Mouse (Mus musculus) Patski (cell line): Measurements from ENCODE around the gene Lyar. TPM values are rescaled to one million over a fixed set of nuclear protein-coding genes. Genes with fewer than 3 reads are reported as not detected.

Experiments
- ATAC-seq: fragments of 100-300 bp; one replicate; pipeline ENCODE4 v1.8.0; 2021
- CTCF ChIA-PET: fragments of 350-600 bp; sonication (Branson Sonifier 250); formaldehyde crosslinking; loops from one replicate; lab custom pipeline; 2022; ENCODE audit warnings: inconsistent platforms; lab: Charles Lee
- POLR2A ChIA-PET: fragments of 350-600 bp; sonication (Branson Sonifier 250); formaldehyde crosslinking; loops from one replicate; lab custom pipeline; 2022; ENCODE audit warnings: antibody characterized with exemption, inconsistent platforms; lab: Charles Lee
- DNase-seq: peaks from one replicate; pipeline ENCODE4 v3.0.0-alpha.2; 2011; ENCODE audit warnings: low read depth, low spot score
- H3K27me3 ChIP-seq: fragments of 371-371 bp; one replicate; pipeline ENCODE4 v1.5.1; 2021
- CTCF ChIP-seq: fragments of 100-300 bp; IDR thresholded peaks from one replicate; pipeline ENCODE4 v1.5.1; 2021
- in situ Hi-C: fragments of 300-500 bp; cut with MboI; formaldehyde crosslinking; loops from 3 replicates; pipeline ENCODE4 v1.11.1; 2018; ENCODE audit warnings: low pct_unique_long_range_greater_than_20kb, mixed read lengths
- polyA plus RNA-seq: library from polyadenylated mRNA; unstranded; gene quantifications from one replicate; pipeline ENCODE4 v1.2.3, GENCODE M21; 2021

Gene Lyar
- polyA plus RNA-seq, 1 experiment from 2014 or later, result 36.6 TPM

DNA sequence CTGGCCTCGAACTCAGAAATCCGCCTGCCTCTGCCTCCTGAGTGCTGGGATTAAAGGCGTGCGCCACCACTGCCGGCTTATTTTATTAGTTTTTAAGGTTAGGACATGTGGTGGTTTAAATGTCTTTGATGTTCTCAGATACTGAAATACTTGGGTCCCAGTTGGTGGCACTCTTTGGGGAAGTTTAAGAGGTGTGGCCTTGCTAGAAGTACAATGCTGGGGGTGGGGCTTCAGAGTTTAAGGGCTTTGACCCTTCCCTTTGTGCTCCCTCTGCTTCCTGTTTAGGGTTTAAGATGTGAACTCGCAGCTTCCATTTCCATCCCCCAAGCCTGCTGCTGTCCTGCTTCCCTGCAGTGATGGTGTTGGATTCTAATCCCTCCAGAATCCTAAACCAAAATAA lies 21.7 kb downstream of the Lyar start:
- no peak for ATAC-seq
- H3K27me3 ChIP-seq, result no peaks in the 10 kb centered on the region
- no peak for TF ChIP-seq CTCF
- ChIA-PET CTCF (no interaction called here), POLR2A (no interaction called here)
- in situ Hi-C loops, result no loop called here
- no peak for DNase-seq

GRCm38 (mm10) chr5:38255195-38255594 lies 34.9 kb downstream of the Lyar start:
- DNase-seq (no peak), ATAC-seq (no peak)
- CTCF ChIA-PET, result interaction anchor here (0.7 to 0.8 kb wide), 2 partner anchors 9 to 57 kb away, joined by 3 read pairs; no protein-coding TSS in a partner anchor
- TF ChIP-seq CTCF, result no peak
- H3K27me3 ChIP-seq, result no peaks in the 10 kb centered on the region
- POLR2A ChIA-PET, result no interaction called here
- in situ Hi-C loops, result no loop called here

- no peaks in the 10 kb centered on the region for H3K27me3 ChIP-seq
- ChIA-PET CTCF (interaction anchor here (0.7 to 1.2 kb wide), 3 partner anchors 10 to 58 kb away, joined by 3 read pairs; no protein-coding TSS in a partner anchor), POLR2A (no interaction called here)
- in situ Hi-C loops, result no loop called here
- ATAC-seq (no peak), DNase-seq (no peak)
- TF ChIP-seq CTCF, result no peak
Measured at GRCm38 (mm10) chr5:38255644-38256043, 35.4 kb downstream of the Lyar start.

DNA sequence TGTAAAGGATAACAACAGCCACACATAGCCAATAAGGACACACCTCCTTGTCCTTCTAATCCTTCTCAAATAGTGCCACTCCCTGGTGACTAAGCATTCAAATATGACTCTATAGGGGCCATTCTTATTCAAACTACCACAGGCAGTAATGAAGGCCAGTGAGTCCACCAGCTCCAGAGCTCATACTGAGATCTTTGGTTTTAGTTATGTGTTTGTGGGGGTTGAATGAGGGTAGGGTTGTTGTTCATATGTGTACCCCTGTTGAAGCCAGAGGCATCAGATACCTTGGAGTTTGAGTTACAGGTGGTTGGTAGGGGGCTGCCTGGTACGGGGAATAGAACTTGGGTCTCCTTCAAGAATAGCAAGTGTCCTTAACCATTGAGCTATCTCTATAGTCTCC lies 36.3 kb downstream of the Lyar start:
- CTCF ChIA-PET, result interaction anchor here (1.2 kb wide), 1 partner anchor 31 kb away, joined by 3 read pairs; no protein-coding TSS in a partner anchor
- H3K27me3 ChIP-seq, result no peaks in the 10 kb centered on the region
- no peak for TF ChIP-seq CTCF
- POLR2A ChIA-PET, result no interaction called here
- ATAC-seq, result no peak
- no peak for DNase-seq
- in situ Hi-C loops, result no loop called here

- no peaks in the 10 kb centered on the region for H3K27me3 ChIP-seq
- ChIA-PET CTCF (interaction anchor here (1.3 to 1.8 kb wide), 3 partner anchors 22 to 374 kb away, joined by 3 to 4 read pairs (median 3); no protein-coding TSS in a partner anchor), POLR2A (no interaction called here)
- DNase-seq (no peak), ATAC-seq (no peak)
- TF ChIP-seq CTCF, result no peak
- in situ Hi-C loops, result no loop called here
Measured at GRCm38 (mm10) chr5:38258034-38258772, 37.9 kb downstream of the Lyar start.

DNA sequence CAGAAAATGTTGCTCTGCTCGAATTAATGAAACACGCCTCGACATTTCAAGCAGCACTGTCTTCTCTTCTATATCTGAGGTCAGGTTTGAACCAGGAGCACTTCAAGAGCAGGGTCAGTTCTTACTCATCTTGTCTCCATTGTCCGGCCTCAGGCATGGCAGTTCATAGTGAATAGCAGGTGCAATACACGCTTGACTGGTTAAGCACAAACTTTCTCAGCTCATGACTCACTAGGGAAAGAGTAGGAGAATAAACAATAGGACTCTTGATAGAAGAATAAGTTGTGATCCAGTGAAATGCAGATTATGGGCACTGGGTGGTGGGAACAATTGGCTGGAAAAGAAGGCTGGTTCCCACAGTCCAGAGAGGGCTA lies 38.5 kb downstream of the Lyar start:
- no peak for TF ChIP-seq CTCF
- DNase-seq (peak; percentile 72), ATAC-seq (peak; percentile 40)
- in situ Hi-C loops, result no loop called here
- CTCF ChIA-PET, result interaction anchor here (0.5 to 2.5 kb wide), 4 partner anchors 13 to 172 kb away, joined by 3 to 6 read pairs (median 4); no protein-coding TSS in a partner anchor
- POLR2A ChIA-PET, result no interaction called here
- H3K27me3 ChIP-seq, result no peaks in the 10 kb centered on the region

DNA sequence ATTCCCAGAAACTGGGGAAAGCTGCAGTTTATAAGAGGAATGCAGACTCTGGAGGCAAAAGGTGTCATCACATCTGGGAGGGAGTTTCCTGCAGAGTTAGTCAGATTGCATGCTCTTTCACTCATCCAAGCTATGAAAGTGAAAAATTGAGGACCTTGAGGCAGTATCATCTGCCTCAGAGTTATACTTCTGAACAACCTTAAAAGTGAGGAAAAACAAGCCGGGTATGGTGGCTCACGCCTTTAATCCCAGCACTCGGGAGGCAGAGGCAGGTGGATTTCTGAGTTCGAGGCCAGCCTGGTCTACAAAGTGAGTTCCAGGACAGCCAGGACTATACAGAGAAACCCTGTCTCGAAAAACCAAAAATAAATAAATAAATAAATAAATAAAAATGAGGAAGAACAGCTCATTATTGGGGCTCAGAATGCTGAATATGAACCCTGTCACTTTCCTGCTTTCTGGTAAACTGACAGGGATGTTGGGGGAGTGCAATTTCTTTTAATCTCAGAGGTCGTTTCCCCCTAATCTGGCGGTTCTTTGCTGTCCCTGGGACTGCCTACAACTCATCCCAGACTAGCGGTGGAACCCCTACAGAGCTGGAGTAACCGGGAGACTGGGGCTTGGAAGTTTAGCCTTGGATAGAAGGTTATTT lies 39.3 kb downstream of the Lyar start:
- TF ChIP-seq CTCF, result no peak
- POLR2A ChIA-PET, result interaction anchor here (1.2 kb wide), 1 partner anchor 12 kb away, joined by 3 read pairs; no protein-coding TSS in a partner anchor
- DNase-seq, result no peak
- CTCF ChIA-PET, result interaction anchor here (0.5 to 2.5 kb wide), 5 partner anchors 14 to 173 kb away, joined by 3 to 6 read pairs (median 3); no protein-coding TSS in a partner anchor
- in situ Hi-C loops, result no loop called here
- H3K27me3 ChIP-seq, result no peaks in the 10 kb centered on the region
- peak; percentile 23 for ATAC-seq

- DNase-seq, result peak; percentile 22
- no peak for TF ChIP-seq CTCF
- ChIA-PET CTCF (interaction anchor here (1.0 to 2.5 kb wide), 4 partner anchors 13 to 48 kb away, joined by 3 to 6 read pairs (median 4); no protein-coding TSS in a partner anchor), POLR2A (interaction anchor here (0.6 to 1.2 kb wide), 2 partner anchors 12 to 70 kb away, joined by 3 read pairs; no protein-coding TSS in a partner anchor)
- H3K27me3 ChIP-seq, result no peaks in the 10 kb centered on the region
- in situ Hi-C loops, result no loop called here
- ATAC-seq, result peak; percentile 74
Measured at GRCm38 (mm10) chr5:38260107-38260682, 39.9 kb downstream of the Lyar start, which contains the start of gene Tmem128. Gene Tmem128, plus strand, starts transcription at chr5:38260185.

GRCm38 (mm10) chr5:38270942-38271341 lies 50.7 kb downstream of the Lyar start:
- no peak for DNase-seq
- CTCF ChIA-PET, result no interaction called here
- TF ChIP-seq CTCF, result no peak
- ATAC-seq, result no peak
- POLR2A ChIA-PET, result no interaction called here
- H3K27me3 ChIP-seq, result no peaks in the 10 kb centered on the region
- in situ Hi-C loops, result no loop called here

DNA sequence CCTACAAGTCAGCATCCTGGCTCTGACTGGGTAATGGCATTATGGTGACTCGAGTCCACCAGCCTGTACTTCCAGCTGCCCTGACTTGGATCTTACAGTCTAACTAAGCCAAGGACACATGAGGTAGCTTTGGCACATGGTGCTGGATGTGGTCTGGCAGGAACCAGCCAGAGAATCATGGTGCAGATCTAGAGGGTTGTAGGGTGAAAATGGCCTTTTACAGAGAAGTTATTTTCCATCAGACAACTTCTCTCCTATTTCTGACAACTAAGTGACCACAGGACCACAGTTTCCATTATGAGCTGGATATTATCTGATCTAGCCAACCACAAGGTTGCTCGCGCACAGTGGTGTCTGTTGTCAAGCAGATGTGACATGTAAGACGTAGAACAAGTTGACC lies 53.6 kb downstream of the Lyar start:
- ATAC-seq (no peak), DNase-seq (no peak)
- POLR2A ChIA-PET, result no interaction called here
- CTCF ChIA-PET, result interaction anchor here (1.5 kb wide), 1 partner anchor 13 kb away, joined by 4 read pairs; no protein-coding TSS in a partner anchor
- no peak for TF ChIP-seq CTCF
- H3K27me3 ChIP-seq, result peaks cover 23% of the 10 kb centered on the region
- in situ Hi-C loops, result no loop called here
